Mouse (Mus musculus) natural killer cell, adult 2 months (primary cell): ENCODE measurements around the gene Olfr1392.
"Not testable (repeated sequence)": the region's sequence is repeated elsewhere in the genome, so short reads cannot be mapped to it uniquely, and the experiment has no call there.

Experiments used
- DNase-seq, 2 experiments: peaks; one replicate each; pipeline ENCODE4 v3.0.0; 2022; ENCODE audit warnings: low spot score in 2 of 2

Gene Olfr1392

GRCm38 (mm10) chr11:49284982-49285381 is at the start of gene Olfr1392:
Olfr1392 (plus strand) TSS chr11:49285282.
- not testable (repeated sequence) for DNase-seq

- no peak for DNase-seq
These were observed 49.4 kb upstream of the Olfr1392 start for GRCm38 (mm10) chr11:49235459-49236207.

- DNase-seq, result no peak
These were observed 48.2 kb upstream of the Olfr1392 start for GRCm38 (mm10) chr11:49236891-49237290.

GRCm38 (mm10) chr11:49237532-49237931 is 47.5 kb upstream of the Olfr1392 start:
- no peak for DNase-seq

GRCm38 (mm10) chr11:49240310-49240709 is 44.8 kb upstream of the Olfr1392 start:
- DNase-seq, result no peak

GRCm38 (mm10) chr11:49240874-49241273 is 44.2 kb upstream of the Olfr1392 start:
- DNase-seq, result no peak

- DNase-seq, result no peak
These were observed 43.6 kb upstream of the Olfr1392 start for GRCm38 (mm10) chr11:49241471-49241870.

GRCm38 (mm10) chr11:49242944-49243626 is 42.0 kb upstream of the Olfr1392 start:
- no peak for DNase-seq

GRCm38 (mm10) chr11:49243727-49244594 is 41.1 kb upstream of the Olfr1392 start, which contains the start of gene Mgat1:
Mgat1 (plus strand) TSS chr11:49244191.
- peak; percentile 94 to 95 for DNase-seq

- DNase-seq, result no peak
These were observed 40.5 kb upstream of the Olfr1392 start for GRCm38 (mm10) chr11:49244595-49244930.

GRCm38 (mm10) chr11:49245176-49245575 is 39.9 kb upstream of the Olfr1392 start:
- no peak for DNase-seq

GRCm38 (mm10) chr11:49245634-49246415 is 39.3 kb upstream of the Olfr1392 start:
- no peak for DNase-seq

- no peak for DNase-seq
These were observed 38.6 kb upstream of the Olfr1392 start for GRCm38 (mm10) chr11:49246523-49246922.

GRCm38 (mm10) chr11:49247255-49247654 is 37.8 kb upstream of the Olfr1392 start:
- DNase-seq, result no peak

GRCm38 (mm10) chr11:49248226-49248973 is 36.7 kb upstream of the Olfr1392 start:
- DNase-seq, result no peak

- no peak for DNase-seq
These were observed 35.9 kb upstream of the Olfr1392 start for GRCm38 (mm10) chr11:49248974-49249700.

GRCm38 (mm10) chr11:49249811-49250421 is 35.2 kb upstream of the Olfr1392 start:
- DNase-seq, result peak; percentile 46 to 83

- peak; percentile 83 to 84 for DNase-seq
These were observed 34.4 kb upstream of the Olfr1392 start for GRCm38 (mm10) chr11:49250422-49251379.
